Mouse (Mus musculus) heart, postnatal 0 days (tissue): ENCODE results near the gene Myo16. TPM values are rescaled to one million over a fixed set of nuclear protein-coding genes. Genes with fewer than 3 reads are reported as not detected.

Experiments
- ATAC-seq: fragments of 200-750 bp; cut with Nextera tagmentation; 2 replicates; pipeline ENCODE4 v1.8.0; 2017; ENCODE audit warnings: low read depth, moderate number of reproducible peaks, moderate library complexity; ENCODE audit not compliant: insufficient read depth
- DNase-seq: peaks from one replicate; pipeline ENCODE4 v3.0.0-alpha.2; 2016; ENCODE audit warnings: low spot score
- H3K27ac ChIP-seq: fragments of 300-500 bp; sonication (generic); 2 replicates; pipeline ENCODE4 v1.5.1; 2014; ENCODE audit warnings: low read depth, mild to moderate bottlenecking
- H3K27me3 ChIP-seq: fragments of 300-500 bp; sonication (generic); 2 replicates; pipeline ENCODE4 v1.6.1; 2014; ENCODE audit warnings: low read length, mixed read lengths; ENCODE audit not compliant: control insufficient read depth, insufficient read depth
- H3K36me3 ChIP-seq: fragments of 300-500 bp; sonication (generic); replicated peaks from 2 replicates; pipeline ENCODE4 v1.6.1; 2014; ENCODE audit warnings: low read length, mixed read lengths; ENCODE audit not compliant: control insufficient read depth, insufficient read depth
- H3K4me1 ChIP-seq: fragments of 300-500 bp; sonication (generic); 2 replicates; pipeline ENCODE4 v1.6.1; 2014; ENCODE audit warnings: antibody characterized with exemption; ENCODE audit not compliant: control insufficient read depth, insufficient read depth
- H3K4me2 ChIP-seq: fragments of 300-500 bp; sonication (generic); 2 replicates; pipeline ENCODE4 v1.6.1; 2014; ENCODE audit warnings: low read depth, mild to moderate bottlenecking, low read length, moderate library complexity
- H3K4me3 ChIP-seq: fragments of 300-500 bp; sonication (generic); 2 replicates; pipeline ENCODE4 v1.5.1; 2014; ENCODE audit warnings: low read depth, low read length
- H3K9ac ChIP-seq: fragments of 300-500 bp; sonication (generic); replicated peaks from 2 replicates; pipeline ENCODE4 v1.6.1; 2014; ENCODE audit warnings: low read depth, low read length, mixed read lengths
- H3K9me3 ChIP-seq: fragments of 300-500 bp; sonication (generic); replicated peaks from 2 replicates; pipeline ENCODE4 v1.6.1; 2016; ENCODE audit warnings: low read length; ENCODE audit not compliant: control insufficient read depth
- CTCF ChIP-seq: IDR thresholded peaks from 2 replicates; pipeline ENCODE4 v1.5.1; 2016; ENCODE audit warnings: antibody characterized with exemption, control low read depth, low read depth
- EP300 ChIP-seq: IDR thresholded peaks from 2 replicates; pipeline ENCODE4 v1.6.1; 2016; ENCODE audit warnings: antibody characterized with exemption, low read depth
- WGBS: fragments of 180-500 bp; shearing (Covaris S2); extraction: QIAGEN DNeasy Blood & Tissue Kit; methylation state at CpG from one replicate; pipeline ENCODE4 v1.1.7; 2014; 5-methylcytosine and 5-hydroxymethylcytosine counted together
- polyA plus RNA-seq: library from polyadenylated mRNA; unstranded; fragments of >200 nt; fragmentation: Nextera tagmentation; extraction: Ambion mirVana; gene quantifications from 2 replicates; pipeline ENCODE4 v1.2.1, GENCODE M21; 2015
- total RNA-seq: library from RNA; depleted of rRNA; stranded (reverse); fragments of >200 nt; gene quantifications from 2 replicates; pipeline ENCODE4 v1.2.3, GENCODE M21; 2014; ENCODE audit warnings: low replicate concordance

The Myo16 gene
- total and polyA plus RNA-seq, 2 experiments from 2014 or later = not detected

GRCm38 (mm10) chr8:10307345-10307744 is 153.6 kb downstream of the Myo16 start:
- TF ChIP-seq CTCF (no peak), EP300 (no peak)

GRCm38 (mm10) chr8:10307770-10308476 is 154.2 kb downstream of the Myo16 start:
- DNase-seq = no peak
- Histone ChIP-seq H3K4me2 (no peak overlapping the region), H3K36me3 (no peaks in the 10 kb centered on the region), H3K27me3 (no peaks in the 10 kb centered on the region), H3K4me1 (no peaks in the 10 kb centered on the region), H3K9ac (no peak overlapping the region), H3K4me3 (no peak overlapping the region), H3K27ac (no peak overlapping the region), H3K9me3 (no peaks in the 10 kb centered on the region)
- 48% methylated on average over 12 of the region's 12 CpGs for WGBS
- no peak for ATAC-seq
- TF ChIP-seq EP300 (no peak), CTCF (no peak)

More at GRCm38 (mm10) chr8:10307345-10307744, 153.6 kb downstream of the Myo16 start:
- Histone ChIP-seq H3K9me3 (no peaks in the 10 kb centered on the region), H3K9ac (no peak overlapping the region), H3K27me3 (no peaks in the 10 kb centered on the region), H3K4me1 (no peaks in the 10 kb centered on the region), H3K27ac (no peak overlapping the region), H3K36me3 (no peaks in the 10 kb centered on the region), H3K4me3 (no peak overlapping the region), H3K4me2 (no peak overlapping the region)
- DNase-seq (no peak), ATAC-seq (no peak)
- 82% methylated on average over 6 of the region's 6 CpGs for WGBS

GRCm38 (mm10) chr8:10310470-10310869 is 156.8 kb downstream of the Myo16 start:
- H3K4me1 ChIP-seq = no peaks in the 10 kb centered on the region
- no peak overlapping the region for H3K4me2 ChIP-seq
- DNase-seq (no peak), ATAC-seq (no peak)
- H3K9me3 ChIP-seq = no peaks in the 10 kb centered on the region
- WGBS = 89% methylated on average over 2 of the region's 2 CpGs
- no peak overlapping the region for H3K9ac ChIP-seq
- no peak overlapping the region for H3K27ac ChIP-seq
- H3K36me3 ChIP-seq = no peaks in the 10 kb centered on the region
- TF ChIP-seq EP300 (no peak), CTCF (no peak)
- no peak overlapping the region for H3K4me3 ChIP-seq
- no peaks in the 10 kb centered on the region for H3K27me3 ChIP-seq

- WGBS = 67% methylated on average over 10 of the region's 10 CpGs
- TF ChIP-seq CTCF (no peak), EP300 (no peak)
- Histone ChIP-seq H3K4me2 (no peak overlapping the region), H3K27me3 (no peaks in the 10 kb centered on the region), H3K27ac (no peak overlapping the region), H3K36me3 (no peaks in the 10 kb centered on the region), H3K4me3 (no peak overlapping the region), H3K9me3 (no peaks in the 10 kb centered on the region), H3K4me1 (no peaks in the 10 kb centered on the region), H3K9ac (no peak overlapping the region)
- no peak for DNase-seq
- ATAC-seq = no peak
Observed at GRCm38 (mm10) chr8:10312316-10312715, 158.6 kb downstream of the Myo16 start.

- H3K9me3 ChIP-seq = no peaks in the 10 kb centered on the region
- H3K27ac ChIP-seq = no peak overlapping the region
- no peaks in the 10 kb centered on the region for H3K27me3 ChIP-seq
- no peak overlapping the region for H3K9ac ChIP-seq
- H3K4me3 ChIP-seq = no peak overlapping the region
- DNase-seq (no peak), ATAC-seq (no peak)
- WGBS = 78% methylated on average over 5 of the region's 5 CpGs
- TF ChIP-seq EP300 (no peak), CTCF (no peak)
- no peaks in the 10 kb centered on the region for H3K36me3 ChIP-seq
- no peaks in the 10 kb centered on the region for H3K4me1 ChIP-seq
- H3K4me2 ChIP-seq = no peak overlapping the region
Observed at GRCm38 (mm10) chr8:10316201-10316600, 162.5 kb downstream of the Myo16 start.

GRCm38 (mm10) chr8:10318103-10318502 is 164.4 kb downstream of the Myo16 start:
- Histone ChIP-seq H3K9ac (no peak overlapping the region), H3K9me3 (no peaks in the 10 kb centered on the region), H3K27me3 (no peaks in the 10 kb centered on the region), H3K4me2 (no peak overlapping the region), H3K36me3 (no peaks in the 10 kb centered on the region), H3K4me1 (no peaks in the 10 kb centered on the region), H3K27ac (no peak overlapping the region), H3K4me3 (no peak overlapping the region)
- WGBS = 71% methylated on average over 7 of the region's 7 CpGs
- ATAC-seq (no peak), DNase-seq (no peak)
- no peak for TF ChIP-seq EP300
- TF ChIP-seq CTCF = no peak
